Mouse (Mus musculus): ENCODE results near the gene Add3.

DNA sequence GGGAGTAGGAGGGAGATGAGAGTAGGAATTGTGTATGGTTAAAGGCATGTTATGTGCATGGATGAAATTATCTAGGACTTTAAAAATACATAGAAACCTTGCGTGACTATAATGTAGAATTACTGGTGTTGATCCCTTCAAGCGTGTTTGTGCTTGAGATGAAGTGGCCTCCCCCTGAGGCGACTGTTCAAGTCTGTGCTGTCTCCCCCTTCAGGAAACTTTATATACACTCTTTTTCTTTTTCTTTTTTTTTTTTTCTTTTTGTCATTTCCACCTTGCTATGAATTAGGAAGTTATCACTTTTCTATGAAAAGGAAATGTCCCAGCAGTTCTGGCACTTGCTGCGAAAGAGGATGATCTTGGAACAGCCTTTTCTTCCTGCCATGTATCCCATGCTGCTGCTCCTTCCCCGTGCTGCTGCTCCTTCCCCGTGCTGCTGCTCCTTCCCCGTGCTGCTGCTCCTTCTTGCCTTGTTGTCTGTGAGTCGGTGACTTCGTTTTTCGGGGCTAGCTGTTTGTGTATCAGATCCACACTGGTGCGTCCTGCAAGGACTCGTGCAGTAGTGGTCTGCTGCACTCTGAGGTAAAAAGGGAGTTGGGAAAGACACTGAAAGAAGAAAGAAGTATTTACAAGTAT lies 40.0 kb downstream of the Add3 start:
- TF ChIP-seq CTCF (conservative IDR thresholded peaks at IDR 0.05; ENCODE audit: low read length) (no peak), NANOG (IDR thresholded peaks at IDR 0.05; ENCODE audit: borderline replicate concordance, low read length) (no peak), POU5F1 (IDR thresholded peaks at IDR 0.05; ENCODE audit: borderline replicate concordance, low read length) (no peak)

All from E14TG2a.4 (cell line).